Mouse (Mus musculus): ENCODE measurements around the gene Tmem183a. TPM values are rescaled to one million over a fixed set of nuclear protein-coding genes. Genes with fewer than 3 reads are reported as not detected.

The Tmem183a gene
- total RNA-seq, 2 experiments from 2014 or later: 73.0 to 91.4 TPM

GRCm38 (mm10) chr1:134326841-134327346 lies 34.9 kb downstream of the Tmem183a start:
- DNase-seq (ENCODE audit: extremely low spot score in 1 of 2, low spot score in 1 of 2): no peak

- DNase-seq (ENCODE audit: extremely low spot score in 1 of 2, low spot score in 1 of 2): peak in 1 of 2 experiments; percentile 37
These were observed 39.2 kb downstream of the Tmem183a start for GRCm38 (mm10) chr1:134322591-134322990.

GRCm38 (mm10) chr1:134320691-134321301 lies 41.0 kb downstream of the Tmem183a start:
- no peak for DNase-seq (ENCODE audit: extremely low spot score in 1 of 2, low spot score in 1 of 2)

GRCm38 (mm10) chr1:134318261-134318660 lies 43.5 kb downstream of the Tmem183a start:
- no peak for DNase-seq (ENCODE audit: extremely low spot score in 1 of 2, low spot score in 1 of 2)

GRCm38 (mm10) chr1:134316361-134316760 lies 45.4 kb downstream of the Tmem183a start:
- DNase-seq (ENCODE audit: extremely low spot score in 1 of 2, low spot score in 1 of 2): no peak

- no peak for DNase-seq (ENCODE audit: extremely low spot score in 1 of 2, low spot score in 1 of 2)
These were observed 46.6 kb downstream of the Tmem183a start for GRCm38 (mm10) chr1:134315181-134315580.

GRCm38 (mm10) chr1:134311760-134312159 lies 50.0 kb downstream of the Tmem183a start:
- peak in 1 of 2 experiments; percentile 36 for DNase-seq (ENCODE audit: extremely low spot score in 1 of 2, low spot score in 1 of 2)

- DNase-seq (ENCODE audit: extremely low spot score in 1 of 2, low spot score in 1 of 2): no peak
These were observed 51.0 kb downstream of the Tmem183a start for GRCm38 (mm10) chr1:134310729-134311128.

GRCm38 (mm10) chr1:134310291-134310690 lies 51.5 kb downstream of the Tmem183a start:
- DNase-seq (ENCODE audit: extremely low spot score in 1 of 2, low spot score in 1 of 2): no peak

GRCm38 (mm10) chr1:134307409-134307808 lies 54.4 kb downstream of the Tmem183a start:
- DNase-seq (ENCODE audit: extremely low spot score in 1 of 2, low spot score in 1 of 2): no peak

GRCm38 (mm10) chr1:134304940-134305339 lies 56.8 kb downstream of the Tmem183a start:
- no peak for DNase-seq (ENCODE audit: extremely low spot score in 1 of 2, low spot score in 1 of 2)

GRCm38 (mm10) chr1:134302568-134303238 lies 59.1 kb downstream of the Tmem183a start:
- no peak for DNase-seq (ENCODE audit: extremely low spot score in 1 of 2, low spot score in 1 of 2)

- no peak for DNase-seq (ENCODE audit: extremely low spot score in 1 of 2, low spot score in 1 of 2)
These were observed 63.0 kb downstream of the Tmem183a start for GRCm38 (mm10) chr1:134298636-134299411.

- peak in 1 of 2 experiments; percentile 53 for DNase-seq (ENCODE audit: extremely low spot score in 1 of 2, low spot score in 1 of 2)
These were observed 64.5 kb downstream of the Tmem183a start for GRCm38 (mm10) chr1:134297265-134297664.

Other genes with a start within 250 kb of the Tmem183a start
- 10 to 100 TPM in 1 of 2 experiments, 1 to 10 TPM in 1; 7.3 to 10.8 TPM for gene Chil1, start 179.8 kb downstream of the Tmem183a start, total RNA-seq (2021)
- gene Mybph, start 168.5 kb downstream of the Tmem183a start, total RNA-seq (2021): under 1 TPM; 0.17 to 0.19 TPM
- gene Adora1, start 126.5 kb downstream of the Tmem183a start, total RNA-seq (2021): 100 to 1,000 TPM; 224 to 230 TPM
- not detected for gene Myog, start 72.0 kb downstream of the Tmem183a start, total RNA-seq (2021)
- 10 to 100 TPM; 69.3 to 78.8 TPM for gene Ppfia4, start 29.1 kb downstream of the Tmem183a start, total RNA-seq (2021)
- gene 4933406M09Rik, start 24.0 kb upstream of the Tmem183a start, total RNA-seq (2021): not detected
- gene Cyb5r1, start 43.6 kb upstream of the Tmem183a start, total RNA-seq (2021): 10 to 100 TPM; 28.7 to 33.2 TPM
- gene Adipor1, start 53.4 kb upstream of the Tmem183a start, total RNA-seq (2021): 10 to 100 TPM; 58.7 to 61.1 TPM
- gene Klhl12, start 93.6 kb upstream of the Tmem183a start, total RNA-seq (2021): 10 to 100 TPM; 40.2 to 43.8 TPM
- gene Rabif, start 132.7 kb upstream of the Tmem183a start, total RNA-seq (2021): 10 to 100 TPM; 23.6 to 28.2 TPM
- gene Mgat4e, start 187.7 kb upstream of the Tmem183a start, total RNA-seq (2021): not detected
- 10 to 100 TPM; 71.1 to 75.3 TPM for gene Kdm5b, start 198.2 kb upstream of the Tmem183a start, total RNA-seq (2021)

Measured in layer of hippocampus, postnatal 25 days (tissue).